Mouse (Mus musculus) hindbrain, embryonic 14.5 days (tissue): ENCODE results near the gene Lsr. TPM values are rescaled to one million over a fixed set of nuclear protein-coding genes. Genes with fewer than 3 reads are reported as not detected.
A peak's percentile ranks its signal among the peaks of the same experiment; 100 is the strongest.
"Not testable (repeated sequence)": the region's sequence is repeated elsewhere in the genome, so short reads cannot be mapped to it uniquely, and the experiment has no call there.

ENCODE experiments used
- ATAC-seq: fragments of 200-750 bp; cut with Nextera tagmentation; 2 replicates; pipeline ENCODE4 v1.8.0; 2017; ENCODE audit warnings: moderate number of reproducible peaks, mild to moderate bottlenecking, moderate TSS enrichment, moderate library complexity; ENCODE audit not compliant: low FRiP score
- DNase-seq: peaks from one replicate; pipeline ENCODE4 v3.0.0-alpha.2; 2015; ENCODE audit warnings: low spot score
- H3K27ac ChIP-seq: fragments of 300-500 bp; sonication (generic); 2 replicates; pipeline ENCODE4 v1.5.1; 2014; ENCODE audit warnings: mild to moderate bottlenecking, moderate library complexity
- H3K27me3 ChIP-seq: fragments of 300-500 bp; sonication (generic); 2 replicates; pipeline ENCODE4 v1.6.1; 2014; ENCODE audit warnings: mild to moderate bottlenecking, low read length, mixed read lengths; ENCODE audit not compliant: control insufficient read depth, insufficient read depth
- H3K36me3 ChIP-seq: fragments of 300-500 bp; sonication (generic); replicated peaks from 2 replicates; pipeline ENCODE4 v1.6.1; 2014; ENCODE audit not compliant: control insufficient read depth, insufficient read depth
- H3K4me1 ChIP-seq: fragments of 300-500 bp; sonication (generic); replicated peaks from 2 replicates; pipeline ENCODE4 v1.6.1; 2014; ENCODE audit warnings: antibody characterized with exemption, low read length, mixed read lengths; ENCODE audit not compliant: control insufficient read depth, insufficient read depth
- H3K4me2 ChIP-seq: fragments of 300-500 bp; sonication (generic); replicated peaks from 2 replicates; pipeline ENCODE4 v1.6.1; 2014; ENCODE audit warnings: mild to moderate bottlenecking, moderate library complexity
- H3K4me3 ChIP-seq: fragments of 300-500 bp; sonication (generic); replicated peaks from 2 replicates; pipeline ENCODE4 v1.5.1; 2014; ENCODE audit warnings: mild to moderate bottlenecking, low read length
- H3K9ac ChIP-seq: fragments of 300-500 bp; sonication (generic); 2 replicates; pipeline ENCODE4 v1.6.1; 2014
- H3K9me3 ChIP-seq: fragments of 300-500 bp; sonication (generic); 2 replicates; pipeline ENCODE4 v1.6.1; 2016; ENCODE audit warnings: low read length; ENCODE audit not compliant: control insufficient read depth
- WGBS: fragments of 180-500 bp; shearing (Covaris S2); extraction: QIAGEN DNeasy Blood & Tissue Kit; methylation state at CpG from one replicate; pipeline ENCODE4 v1.1.7; 2014; 5-methylcytosine and 5-hydroxymethylcytosine counted together
- polyA plus RNA-seq: library from polyadenylated mRNA; unstranded; fragments of >200 nt; fragmentation: Nextera tagmentation; extraction: Ambion mirVana; gene quantifications from 2 replicates; pipeline ENCODE4 v1.2.1, GENCODE M21; 2014

Gene Lsr
- polyA plus RNA-seq, 1 experiment from 2014 or later = 21.7 TPM

- ATAC-seq (peak; percentile 58), DNase-seq (peak; percentile 80)
- WGBS = 0% methylated on average over 16 of the region's 82 CpGs
- H3K36me3 ChIP-seq = peaks cover 38% of the 10 kb centered on the region
- peak within 1 kb of the TSS; percentile 79 for H3K4me2 ChIP-seq
- peaks cover 20% of the 10 kb centered on the region for H3K4me1 ChIP-seq
- no peaks in the 10 kb centered on the region for H3K27me3 ChIP-seq
- H3K4me3 ChIP-seq = peak within 1 kb of the TSS; percentile 98
- H3K27ac ChIP-seq = peak within 1 kb of the TSS; percentile 98
- H3K9me3 ChIP-seq = no peaks in the 10 kb centered on the region
- peak within 1 kb of the TSS; percentile 97 for H3K9ac ChIP-seq
Observed at GRCm38 (mm10) chr7:30956756-30957366, 16.4 kb downstream of the Lsr start, which contains the start of gene Usf2. Gene Usf2 (minus strand): TSS chr7:30956803.

GRCm38 (mm10) chr7:30956357-30956751 is 16.9 kb downstream of the Lsr start:
- peak overlapping the region; percentile 98 for H3K27ac ChIP-seq
- peak overlapping the region; percentile 79 for H3K4me2 ChIP-seq
- H3K9me3 ChIP-seq = no peaks in the 10 kb centered on the region
- WGBS = under 1% methylated on average over 30 of the region's 49 CpGs
- ATAC-seq (peak; percentile 25), DNase-seq (no peak)
- H3K9ac ChIP-seq = peak overlapping the region; percentile 97
- H3K27me3 ChIP-seq = no peaks in the 10 kb centered on the region
- peak overlapping the region; percentile 98 for H3K4me3 ChIP-seq
- H3K36me3 ChIP-seq = peaks cover 43% of the 10 kb centered on the region
- peaks cover 20% of the 10 kb centered on the region for H3K4me1 ChIP-seq

GRCm38 (mm10) chr7:30955584-30956356 is 17.5 kb downstream of the Lsr start:
- ATAC-seq = peak; percentile 67

GRCm38 (mm10) chr7:30954971-30955520 is 18.2 kb downstream of the Lsr start:
- no peak for ATAC-seq
- 84% methylated on average over 12 of the region's 12 CpGs for WGBS
- Histone ChIP-seq H3K36me3 (peaks cover 56% of the 10 kb centered on the region), H3K4me1 (peaks cover 20% of the 10 kb centered on the region), H3K27me3 (no peaks in the 10 kb centered on the region), H3K4me3 (peak overlapping the region; percentile 98), H3K4me2 (peak overlapping the region; percentile 79), H3K9me3 (no peaks in the 10 kb centered on the region), H3K9ac (peak overlapping the region; percentile 97), H3K27ac (peak overlapping the region; percentile 98)
- DNase-seq = no peak

More at GRCm38 (mm10) chr7:30955584-30956356, 17.5 kb downstream of the Lsr start:
- Histone ChIP-seq H3K36me3 (peaks cover 49% of the 10 kb centered on the region), H3K9ac (peak overlapping the region; percentile 97), H3K4me3 (peak overlapping the region; percentile 98), H3K9me3 (no peaks in the 10 kb centered on the region), H3K4me2 (peak overlapping the region; percentile 79), H3K4me1 (peaks cover 20% of the 10 kb centered on the region), H3K27me3 (no peaks in the 10 kb centered on the region), H3K27ac (peak overlapping the region; percentile 98)
- WGBS = under 1% methylated on average over 59 of the region's 64 CpGs
- DNase-seq = peak; percentile 72

- WGBS = 91% methylated on average over 3 of the region's 3 CpGs
- Histone ChIP-seq H3K36me3 (peaks cover 66% of the 10 kb centered on the region), H3K9ac (no peak overlapping the region), H3K9me3 (no peaks in the 10 kb centered on the region), H3K27me3 (no peaks in the 10 kb centered on the region), H3K27ac (no peak overlapping the region), H3K4me1 (peaks cover 20% of the 10 kb centered on the region), H3K4me3 (no peak overlapping the region), H3K4me2 (no peak overlapping the region)
- DNase-seq = no peak
- ATAC-seq = no peak
Observed at GRCm38 (mm10) chr7:30954036-30954435, 19.2 kb downstream of the Lsr start.

- Histone ChIP-seq H3K9ac (no peak overlapping the region), H3K27me3 (no peaks in the 10 kb centered on the region), H3K36me3 (peaks cover 66% of the 10 kb centered on the region), H3K9me3 (no peaks in the 10 kb centered on the region), H3K4me3 (no peak overlapping the region), H3K27ac (no peak overlapping the region), H3K4me2 (no peak overlapping the region), H3K4me1 (peaks cover 19% of the 10 kb centered on the region)
- no peak for ATAC-seq
- no peak for DNase-seq
- 90% methylated on average over 6 of the region's 6 CpGs for WGBS
Observed at GRCm38 (mm10) chr7:30953459-30953858, 19.8 kb downstream of the Lsr start.

GRCm38 (mm10) chr7:30952441-30953265 is 20.6 kb downstream of the Lsr start:
- Histone ChIP-seq H3K36me3 (peaks cover 66% of the 10 kb centered on the region), H3K9ac (no peak overlapping the region), H3K27ac (no peak overlapping the region), H3K4me1 (peaks cover 12% of the 10 kb centered on the region), H3K27me3 (no peaks in the 10 kb centered on the region), H3K9me3 (no peaks in the 10 kb centered on the region), H3K4me2 (no peak overlapping the region), H3K4me3 (no peak overlapping the region)
- DNase-seq = no peak
- no peak for ATAC-seq
- 95% methylated on average over 16 of the region's 16 CpGs for WGBS

- not testable (repeated sequence) for H3K9me3 ChIP-seq, H3K4me1 ChIP-seq, H3K27me3 ChIP-seq, H3K27ac ChIP-seq, ATAC-seq, H3K9ac ChIP-seq, H3K4me2 ChIP-seq, H3K4me3 ChIP-seq, DNase-seq
- WGBS = 94% methylated on average over 3 of the region's 3 CpGs
- peaks cover 80% of the 10 kb centered on the region for H3K36me3 ChIP-seq
Observed at GRCm38 (mm10) chr7:30949902-30950301, 23.4 kb downstream of the Lsr start.

GRCm38 (mm10) chr7:30945876-30946275 is 27.4 kb downstream of the Lsr start:
- H3K4me1 ChIP-seq = no peaks in the 10 kb centered on the region
- H3K4me3 ChIP-seq = no peak overlapping the region
- no peak overlapping the region for H3K9ac ChIP-seq
- H3K36me3 ChIP-seq = peaks cover 40% of the 10 kb centered on the region
- 97% methylated on average over 7 of the region's 7 CpGs for WGBS
- H3K27ac ChIP-seq = no peak overlapping the region
- ATAC-seq (no peak), DNase-seq (no peak)
- no peaks in the 10 kb centered on the region for H3K27me3 ChIP-seq
- H3K9me3 ChIP-seq = no peaks in the 10 kb centered on the region
- no peak overlapping the region for H3K4me2 ChIP-seq
